Mouse (Mus musculus) activated CD4-positive, CD25-positive, alpha-beta regulatory T cell (primary cell): Measurements from ENCODE around the gene Krt15. TPM values are rescaled to one million over a fixed set of nuclear protein-coding genes. Genes with fewer than 3 reads are reported as not detected.

Source experiments
- polyA plus RNA-seq, 2 experiments: library from polyadenylated mRNA; unstranded; fragments of 100-300 nt; shearing (Covaris generic); gene quantifications; one replicate each; pipeline ENCODE4 v1.2.1; 2017

Krt15 gene
- polyA plus RNA-seq = not detected

GRCm38 (mm10) chr11:100135731-100136130 lies at the start of gene Krt15:
Gene Krt15, minus strand, starts transcription at chr11:100135928.

GRCm38 (mm10) chr11:100148615-100149330 lies 13.0 kb upstream of the Krt15 start, which contains the start of gene Krt19:
Gene Krt19, minus strand, starts transcription at chr11:100148665.

DNA sequence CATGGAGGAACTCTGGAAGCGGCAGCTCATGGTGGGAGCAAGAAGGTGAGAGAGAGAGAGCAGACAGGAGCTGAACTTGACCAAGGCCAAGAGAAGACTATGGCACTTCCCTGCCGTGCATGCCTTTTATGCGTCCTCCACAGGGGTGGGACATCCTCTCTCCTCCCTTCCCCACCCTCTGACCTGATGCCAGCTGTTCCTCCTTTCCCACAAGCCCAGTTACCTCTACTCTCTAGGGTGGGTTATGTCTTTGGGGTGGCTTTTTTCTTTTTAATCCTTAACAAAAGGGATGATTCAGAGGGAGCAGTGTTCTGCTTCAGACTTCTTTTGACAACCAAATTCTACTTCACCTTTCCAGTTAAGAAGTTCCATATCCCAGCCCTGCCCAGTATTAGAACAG lies 14.3 kb downstream of the Krt15 start, which contains the start of gene Krt13:
Gene Krt13, minus strand, starts transcription at position 101 of the 400 bp plus-strand sequence.

GRCm38 (mm10) chr11:100105576-100106122 lies 30.1 kb downstream of the Krt15 start, which contains the start of gene Krt36:
Gene Krt36, minus strand, starts transcription at chr11:100105626.

GRCm38 (mm10) chr11:100096141-100096540 lies 39.6 kb downstream of the Krt15 start, which contains the start of gene Krt35:
Gene Krt35, minus strand, starts transcription at chr11:100096241.

GRCm38 (mm10) chr11:100087861-100088260 lies 47.9 kb downstream of the Krt15 start, which contains the start of gene Krt32:
Gene Krt32, minus strand, starts transcription at chr11:100088226.

Other genes starting within 250 kb of the Krt15 start
- not detected for gene Krtap31-1, start 228.0 kb downstream of the Krt15 start, polyA plus RNA-seq
- not detected for gene Gm11565, start 221.2 kb downstream of the Krt15 start, polyA plus RNA-seq
- gene Krtap31-2, start 199.6 kb downstream of the Krt15 start, polyA plus RNA-seq = not detected
- not detected for gene Krtap9-5, start 187.5 kb downstream of the Krt15 start, polyA plus RNA-seq
- not detected for gene Krtap29-1, start 156.9 kb downstream of the Krt15 start, polyA plus RNA-seq
- gene Krtap16-1, start 149.3 kb downstream of the Krt15 start, polyA plus RNA-seq = not detected
- gene Krtap17-1, start 141.9 kb downstream of the Krt15 start, polyA plus RNA-seq = not detected
- under 1 TPM in 1 of 2 experiments, not detected in 1; 0.23 TPM for gene Krt33a, start 119.7 kb downstream of the Krt15 start, polyA plus RNA-seq
- not detected for gene Krt33b, start 106.1 kb downstream of the Krt15 start, polyA plus RNA-seq
- not detected for gene Krt34, start 94.4 kb downstream of the Krt15 start, polyA plus RNA-seq
- gene Krt31, start 85.4 kb downstream of the Krt15 start, polyA plus RNA-seq = under 1 TPM in 1 of 2 experiments, not detected in 1; 0.15 TPM
- gene Krt32, start 47.7 kb downstream of the Krt15 start, polyA plus RNA-seq = not detected
- not detected for gene Krt35, start 39.7 kb downstream of the Krt15 start, polyA plus RNA-seq
- gene Krt36, start 30.3 kb downstream of the Krt15 start, polyA plus RNA-seq = not detected
- gene Krt13, start 14.4 kb downstream of the Krt15 start, polyA plus RNA-seq = not detected
- under 1 TPM in 1 of 2 experiments, not detected in 1; 0.28 TPM for gene Krt19, start 12.7 kb upstream of the Krt15 start, polyA plus RNA-seq
- gene Krt9, start 57.3 kb upstream of the Krt15 start, polyA plus RNA-seq = under 1 TPM in 1 of 2 experiments, not detected in 1; 0.06 TPM
- gene Krt14, start 71.6 kb upstream of the Krt15 start, polyA plus RNA-seq = under 1 TPM in 1 of 2 experiments, not detected in 1; 0.15 TPM
- under 1 TPM in 1 of 2 experiments, not detected in 1; 0.27 TPM for gene Krt16, start 113.0 kb upstream of the Krt15 start, polyA plus RNA-seq
- under 1 TPM in 1 of 2 experiments, not detected in 1; 0.31 TPM for gene Krt17, start 125.1 kb upstream of the Krt15 start, polyA plus RNA-seq
- gene Krt42, start 133.9 kb upstream of the Krt15 start, polyA plus RNA-seq = not detected
- 1,000 to 10,000 TPM; 1,912 to 1,976 TPM for gene Eif1, start 184.0 kb upstream of the Krt15 start, polyA plus RNA-seq
- gene Gast, start 198.5 kb upstream of the Krt15 start, polyA plus RNA-seq = not detected
- 1 to 10 TPM in 1 of 2 experiments, under 1 TPM in 1; 0.79 to 1.9 TPM for gene Hap1, start 220.2 kb upstream of the Krt15 start, polyA plus RNA-seq